Mouse (Mus musculus) spleen, adult 18-20 months (tissue): ENCODE results near the gene Stpg2.
A peak's percentile ranks its signal among the peaks of the same experiment; 100 is the strongest.
"Not testable (repeated sequence)": the region's sequence is repeated elsewhere in the genome, so short reads cannot be mapped to it uniquely, and the experiment has no call there.

Source experiments
- DNase-seq, 2 experiments: peaks; one replicate each; pipeline ENCODE4 v3.0.0; 2022; ENCODE audit warnings: mixed read lengths in 2 of 2

Stpg2 gene

GRCm38 (mm10) chr3:139205444-139205998, at the start of gene Stpg2:
Gene Stpg2 (plus strand): TSS chr3:139205694.
- peak; percentile 86 to 92 for DNase-seq

GRCm38 (mm10) chr3:139162146-139162545, 43.3 kb upstream of the Stpg2 start:
- DNase-seq: no peak

DNA sequence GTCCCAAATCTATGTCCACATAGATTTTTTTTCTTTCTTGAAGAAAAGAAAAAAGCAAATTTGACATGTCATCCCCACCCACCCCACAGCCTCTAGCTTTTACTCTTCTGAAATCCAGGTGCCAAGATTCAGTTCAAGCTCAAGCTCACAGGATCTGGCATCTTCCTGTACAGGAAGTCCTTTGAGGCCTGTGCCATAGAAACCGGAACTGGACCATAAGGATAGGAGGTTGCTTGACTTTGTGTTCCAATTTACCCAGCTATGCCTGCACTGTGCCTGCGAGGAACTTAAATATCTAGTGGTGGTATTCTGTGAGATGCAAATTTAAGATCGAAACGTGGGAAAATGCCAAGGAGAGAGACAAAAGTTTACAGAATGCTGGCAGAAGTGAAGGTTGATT, 42.8 kb upstream of the Stpg2 start:
- DNase-seq: no peak

DNA sequence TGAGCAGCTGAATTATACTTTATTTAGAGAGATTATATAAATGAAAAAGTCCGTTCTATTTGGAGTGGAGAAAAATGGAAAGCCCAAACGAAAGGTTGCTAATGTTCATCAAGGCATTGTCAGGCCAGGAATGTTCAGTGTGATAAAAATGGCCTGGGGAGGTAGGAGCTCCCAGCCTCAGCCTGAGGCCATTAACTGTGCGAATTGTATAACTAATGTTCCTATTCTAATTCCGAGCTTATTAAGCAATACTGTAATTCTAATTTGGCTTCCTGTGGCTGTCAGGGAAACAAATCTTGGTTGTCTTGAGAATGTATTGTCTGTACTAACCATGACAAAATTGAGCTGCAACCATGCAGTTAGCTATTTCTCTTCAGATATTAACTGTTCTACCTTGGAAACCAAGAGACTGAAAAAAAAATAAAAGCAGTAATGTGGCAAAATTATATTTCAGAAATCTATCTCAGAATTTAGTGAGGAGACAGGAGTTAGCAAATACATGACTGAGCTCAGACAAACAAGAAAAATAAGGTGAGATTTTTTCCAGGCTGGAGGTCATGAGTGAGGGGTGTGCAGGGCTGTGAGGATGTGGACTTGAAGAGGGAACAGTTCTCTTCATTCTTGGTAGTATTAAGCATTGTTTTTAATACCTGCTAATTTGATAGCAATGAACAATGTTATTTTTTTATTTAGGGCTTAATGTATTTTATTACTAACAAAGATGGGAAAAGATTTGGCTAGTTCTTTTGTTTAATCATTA, 36.8 kb upstream of the Stpg2 start:
- no peak for DNase-seq

DNA sequence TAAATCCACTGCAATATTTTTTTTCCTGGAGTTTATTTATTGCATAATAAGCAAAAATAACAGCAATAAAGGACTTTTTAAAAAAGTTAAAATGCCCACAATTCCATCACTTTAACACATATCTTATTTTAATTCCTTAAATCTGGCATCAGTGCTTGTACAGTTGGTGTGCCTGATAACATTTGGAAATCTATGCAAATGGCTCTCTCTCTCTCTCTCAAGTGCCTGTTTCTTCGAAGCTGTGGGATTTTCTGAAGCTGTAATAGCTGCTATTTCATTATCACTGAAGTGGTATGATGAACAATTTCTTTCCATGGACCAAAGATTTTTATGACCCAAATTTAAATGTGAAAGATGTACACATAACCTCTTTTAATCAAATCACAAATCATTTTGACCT, 35.8 kb upstream of the Stpg2 start:
- DNase-seq: no peak

DNA sequence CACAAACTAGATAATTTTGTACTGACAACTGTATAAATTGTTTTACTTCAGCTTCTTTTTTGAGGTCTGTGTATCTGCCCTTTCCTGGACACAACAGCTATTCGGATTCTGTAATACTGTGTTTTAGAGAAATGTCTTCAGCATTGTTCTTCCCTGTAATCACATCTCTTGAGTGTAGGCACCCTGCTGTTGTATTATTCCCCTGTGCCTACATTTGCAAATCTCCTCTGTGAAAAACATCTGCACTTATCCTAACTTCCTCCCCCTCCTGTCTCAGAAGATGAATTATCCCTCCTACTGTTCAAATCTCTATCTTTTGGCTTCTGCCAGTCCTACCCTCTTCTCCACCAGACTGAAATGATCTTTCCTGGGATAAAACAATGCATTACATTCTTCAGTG, 28.6 kb upstream of the Stpg2 start:
- DNase-seq: no peak

DNA sequence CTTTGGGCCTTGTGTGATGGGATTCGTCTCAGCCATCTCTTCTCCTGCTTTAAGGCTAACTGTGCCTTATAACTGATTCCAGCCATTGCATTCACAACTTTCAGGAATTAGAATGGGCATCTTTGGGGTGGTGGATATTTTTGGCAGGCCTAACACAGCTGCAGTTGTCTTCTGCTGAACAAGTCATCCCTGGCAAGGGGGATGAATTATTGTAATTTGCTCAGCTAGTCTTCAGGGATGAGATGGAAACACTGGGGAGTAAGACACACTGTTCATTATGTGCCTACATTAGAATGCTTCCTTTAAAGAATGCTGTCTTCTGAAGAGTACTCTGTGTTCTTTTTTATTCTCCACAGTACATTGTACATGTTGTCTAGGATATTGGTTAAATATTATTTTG, 14.0 kb upstream of the Stpg2 start:
- DNase-seq: no peak

- DNase-seq: no peak
These were observed 11.6 kb upstream of the Stpg2 start for GRCm38 (mm10) chr3:139193917-139194316.

- DNase-seq: no peak
These were observed 7.1 kb upstream of the Stpg2 start for GRCm38 (mm10) chr3:139198412-139198811.

- no peak for DNase-seq
These were observed 5.2 kb upstream of the Stpg2 start for GRCm38 (mm10) chr3:139200324-139200723.

GRCm38 (mm10) chr3:139216945-139217344, 11.5 kb downstream of the Stpg2 start:
- DNase-seq: no peak

DNA sequence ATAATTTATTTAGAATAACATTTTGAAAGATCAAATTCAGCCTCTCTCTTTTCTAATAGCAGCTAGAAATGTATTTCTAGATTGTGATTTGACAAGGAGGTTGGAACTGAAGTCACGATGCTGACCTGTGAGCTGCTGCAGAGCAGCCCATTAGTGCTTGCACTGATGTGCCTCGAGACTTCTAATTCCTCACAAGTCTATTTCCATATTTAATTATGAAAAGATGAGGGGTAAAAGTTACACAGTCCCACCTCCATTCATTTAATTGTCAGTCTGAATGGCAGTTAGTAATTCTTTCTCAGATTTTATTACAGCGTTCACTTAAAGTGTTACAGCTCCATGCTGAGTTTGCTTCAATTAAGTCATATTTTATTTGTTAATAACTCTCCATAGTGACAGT, 19.6 kb downstream of the Stpg2 start:
- DNase-seq: no peak

DNA sequence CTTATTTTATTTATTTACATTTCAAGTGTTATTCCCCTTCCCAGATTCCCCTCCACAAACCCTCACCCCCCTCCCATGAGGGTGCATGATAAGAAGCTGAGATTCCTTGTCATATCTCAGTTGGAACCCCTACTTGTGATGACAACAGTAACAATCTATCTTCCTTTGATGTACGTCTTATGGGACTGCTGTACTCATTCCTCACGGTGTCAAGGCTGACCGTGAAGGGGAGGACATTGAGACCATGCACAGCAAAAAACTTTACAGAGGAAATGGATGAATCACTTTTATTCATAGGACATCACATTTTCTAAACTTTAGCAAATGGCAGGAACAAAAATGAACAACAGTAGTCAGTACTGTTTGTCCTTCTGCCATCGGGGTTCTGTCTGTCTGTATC, 21.3 kb downstream of the Stpg2 start:
- no peak for DNase-seq

DNA sequence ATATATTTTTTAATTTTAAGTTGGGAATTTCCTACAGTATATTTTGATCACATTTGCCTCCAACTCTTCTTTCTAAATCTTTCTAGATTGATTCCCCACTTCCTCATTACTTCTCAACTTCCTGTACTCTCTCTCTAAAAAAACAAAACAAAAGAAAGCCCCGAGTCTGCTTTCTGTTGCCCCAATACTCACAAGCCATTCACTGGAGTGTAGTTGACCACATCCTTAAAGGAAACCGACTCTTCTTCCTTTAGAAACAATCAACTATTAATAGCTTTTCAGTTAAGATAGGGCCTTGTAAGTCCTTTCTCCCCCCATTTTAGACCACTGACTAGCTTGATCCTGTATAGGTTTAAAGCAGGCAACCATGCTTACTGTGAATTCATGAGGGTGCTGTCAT, 39.7 kb downstream of the Stpg2 start:
- DNase-seq: no peak

DNA sequence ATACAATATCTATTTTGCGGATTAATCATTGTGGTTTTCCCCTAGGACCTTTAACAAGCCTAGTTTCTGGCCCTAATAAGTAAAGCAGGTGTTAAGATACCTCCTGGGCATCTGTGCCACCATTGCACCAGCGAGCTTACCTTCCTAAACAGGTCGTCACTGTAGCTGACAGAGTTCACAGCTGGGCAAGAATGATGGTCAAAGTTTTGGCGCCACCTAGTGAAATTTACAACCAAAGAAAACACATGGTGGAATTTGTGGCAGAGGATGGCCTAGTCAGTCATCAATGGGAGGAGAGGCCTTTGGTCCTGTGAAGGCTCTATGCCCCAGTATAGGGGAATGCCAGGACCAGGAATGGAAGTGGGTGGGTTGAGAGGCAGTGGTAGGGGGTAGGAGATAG, 41.0 kb downstream of the Stpg2 start:
- peak in 1 of 2 experiments; percentile 25 for DNase-seq

DNA sequence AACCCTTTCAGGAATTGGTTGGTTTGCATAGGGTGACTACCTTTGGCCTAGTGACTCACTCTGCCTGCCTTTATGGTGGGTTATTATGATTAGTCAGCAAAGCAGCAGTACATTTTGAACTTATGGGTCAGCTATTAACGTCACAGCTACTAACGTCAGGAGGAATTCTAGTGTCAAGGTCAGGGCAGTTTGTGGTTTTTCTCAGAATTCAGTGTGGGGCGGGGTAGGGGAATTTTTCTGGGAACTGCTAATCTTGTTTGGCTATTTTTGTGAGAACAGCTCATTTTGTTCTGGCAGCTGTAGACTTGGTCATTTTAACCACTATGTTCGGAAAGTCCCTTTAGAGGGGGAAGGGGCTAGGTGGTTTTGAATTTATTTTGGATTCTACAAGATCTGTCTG, 56.9 kb downstream of the Stpg2 start:
- not testable (repeated sequence) for DNase-seq

- DNase-seq: no peak
These were observed 92.4 kb downstream of the Stpg2 start for GRCm38 (mm10) chr3:139297909-139298308.

GRCm38 (mm10) chr3:139308078-139308809, 102.8 kb downstream of the Stpg2 start:
- DNase-seq: no peak

DNA sequence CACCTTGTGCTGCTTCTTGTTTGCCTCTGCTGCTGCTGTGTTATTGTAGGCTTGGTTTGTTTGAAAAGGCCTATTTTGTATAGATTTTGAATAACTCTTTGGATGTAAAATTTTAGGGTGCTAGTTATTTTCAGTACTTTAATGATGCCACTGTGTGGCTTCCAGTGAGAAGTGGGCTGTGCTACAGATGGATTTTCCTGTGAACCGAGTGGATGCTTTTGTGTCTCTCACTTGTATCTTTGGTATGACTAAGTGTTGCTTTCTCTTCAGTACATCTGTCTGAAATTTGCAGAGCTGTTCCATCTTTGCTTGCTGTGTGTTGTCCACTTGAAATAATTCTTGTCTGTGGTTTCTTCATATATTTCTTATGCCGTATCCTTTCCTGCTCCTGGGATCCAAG, 106.2 kb downstream of the Stpg2 start:
- no peak for DNase-seq

DNA sequence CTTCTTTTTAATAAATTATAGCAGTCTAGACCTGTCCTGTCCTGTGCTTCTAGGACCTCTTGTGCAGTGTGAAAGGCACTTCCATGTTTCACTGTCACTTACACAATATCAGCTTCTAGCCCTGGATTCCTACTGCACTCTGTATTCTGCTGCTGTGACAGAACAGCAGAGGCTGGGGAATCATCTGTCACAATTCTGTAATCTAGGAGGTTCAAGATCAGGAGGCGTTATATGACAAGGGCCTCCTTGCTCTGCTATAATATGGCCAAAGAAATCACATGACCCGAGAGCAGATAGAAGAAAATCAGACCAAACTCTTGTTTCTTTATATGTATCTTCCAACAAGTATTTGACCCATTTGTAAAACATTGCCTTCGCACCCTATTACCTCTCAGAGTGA, 175.0 kb downstream of the Stpg2 start:
- DNase-seq: no peak

DNA sequence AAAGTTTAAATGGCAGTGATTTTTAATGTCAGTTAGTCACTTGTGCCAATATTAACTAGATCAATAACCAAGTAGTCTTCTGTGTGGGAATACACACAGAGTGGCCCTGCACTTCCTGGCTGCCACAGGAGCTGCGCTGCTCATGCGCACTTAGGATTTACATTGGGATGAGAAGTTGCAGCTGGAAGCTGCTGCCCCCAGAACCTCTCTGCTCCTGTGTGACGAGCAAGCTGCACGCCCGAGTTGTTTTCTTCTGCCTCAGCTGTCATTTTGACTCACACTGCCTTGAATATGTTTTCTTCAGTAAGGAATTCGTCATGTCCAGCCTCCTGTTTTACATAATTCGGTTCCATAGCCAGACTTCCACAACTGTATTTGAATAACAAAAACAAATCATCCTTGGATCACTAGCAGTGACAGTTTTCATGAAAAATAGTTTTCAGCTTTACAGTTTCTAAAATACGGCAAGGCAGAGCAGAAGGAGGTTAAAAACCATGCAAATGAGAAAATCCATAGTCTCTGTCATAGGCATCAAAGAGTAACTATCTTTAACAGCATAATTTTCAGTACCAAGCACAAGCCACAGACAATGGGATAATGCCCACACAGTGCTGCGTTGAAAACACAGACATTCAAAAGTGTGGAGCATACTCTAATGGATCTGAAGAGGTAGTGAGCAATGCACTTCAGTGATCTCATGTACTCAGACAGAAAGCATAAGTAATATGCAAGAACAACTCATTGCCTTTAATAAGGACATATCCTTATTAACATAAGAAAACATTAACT, 191.8 kb downstream of the Stpg2 start:
- no peak for DNase-seq

- no peak for DNase-seq
These were observed 199.2 kb downstream of the Stpg2 start for GRCm38 (mm10) chr3:139404673-139405072.

DNA sequence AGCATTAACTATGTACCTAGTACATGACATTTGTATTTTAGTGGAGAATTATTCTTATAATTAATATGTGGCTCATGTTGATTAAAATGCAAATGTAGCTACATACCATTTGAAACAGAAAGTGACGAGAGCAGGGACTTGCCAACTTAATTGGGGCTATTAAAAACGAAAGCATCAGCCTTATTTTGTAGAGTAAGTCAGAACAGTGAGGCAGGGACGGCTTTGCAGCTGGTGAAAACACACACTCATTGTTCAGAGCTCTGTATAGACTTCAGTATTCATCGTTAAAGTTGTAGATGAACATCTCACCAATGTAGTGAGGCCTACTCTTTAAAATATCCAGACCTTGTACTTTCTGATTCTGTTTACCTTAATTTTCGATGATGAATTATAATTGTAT, 213.6 kb downstream of the Stpg2 start:
- no peak for DNase-seq
